Mouse (Mus musculus): ENCODE results near the gene Rdh16f1. TPM values are rescaled to one million over a fixed set of nuclear protein-coding genes. Genes with fewer than 3 reads are reported as not detected.

Gene Rdh16f1
- polyA plus RNA-seq (2012; rRNA removed), result not detected in 2 replicates

- Histone ChIP-seq H3K27ac (ENCODE audit: insufficient read depth, low read depth, low read length) (peak within 1 kb of the TSS; percentile 5; the same call in 1 of the 2 replicates), H3K27me3 (ENCODE audit: control insufficient read depth, insufficient read depth, low read length) (no peaks in the 10 kb centered on the region), H3K4me1 (ENCODE audit: control insufficient read depth, insufficient read depth, insufficient read length, low read length) (peaks cover 31% of the 10 kb centered on the region), H3K36me3 (ENCODE audit: control insufficient read depth, insufficient read depth, low read length) (no peaks in the 10 kb centered on the region), H3K4me3 (ENCODE audit: low read depth, low read length) (no peak within 1 kb of the TSS)
- WGBS, result 49% methylated on average over 9 of the region's 9 CpGs
- TF ChIP-seq POLR2A (IDR thresholded peaks at IDR 0.05; ENCODE audit: low read depth, low read length) (no peak), CTCF (IDR thresholded peaks at IDR 0.05; ENCODE audit: extremely low read depth, insufficient read length, insufficient replicate concordance, low read depth, low read length) (no peak)
Measured at GRCm38 (mm10) chr10:127759181-127760110, at the start of gene Rdh16f1, which contains the start of gene Rdh1. Rdh16f1 (plus strand) TSS chr10:127759787. Rdh1 (plus strand) TSS chr10:127759721.

DNA sequence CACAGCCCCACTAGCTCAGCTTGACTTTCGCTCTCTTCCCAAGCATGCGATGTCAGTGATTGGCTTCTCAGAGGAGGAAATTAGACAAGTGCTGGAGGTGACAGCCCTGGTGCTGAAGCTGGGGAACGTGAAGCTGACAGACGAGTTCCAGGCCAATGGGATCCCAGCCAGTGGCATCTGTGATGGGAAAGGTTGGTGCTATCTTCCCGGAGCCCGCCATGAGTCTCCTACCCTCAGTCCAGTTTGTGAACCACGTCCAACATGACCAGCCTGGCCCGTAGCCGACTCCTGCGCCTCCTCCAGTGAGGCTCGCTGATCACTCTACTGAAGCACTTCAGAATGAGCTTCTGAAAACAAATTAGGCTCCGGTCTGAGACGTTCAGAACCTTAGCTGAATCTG is 49.3 kb upstream of the Rdh16f1 start:
- Histone ChIP-seq H3K4me1 (ENCODE audit: control insufficient read depth, insufficient read depth, insufficient read length, low read length) (peaks cover 9% of the 10 kb centered on the region; the same call in 1 of the 2 replicates), H3K27ac (ENCODE audit: insufficient read depth, low read depth, low read length) (no peak overlapping the region), H3K36me3 (ENCODE audit: control insufficient read depth, insufficient read depth, low read length) (peaks cover 90% of the 10 kb centered on the region), H3K4me3 (ENCODE audit: low read depth, low read length) (no peak overlapping the region), H3K27me3 (ENCODE audit: control insufficient read depth, insufficient read depth, low read length) (no peaks in the 10 kb centered on the region)
- no peak for TF ChIP-seq POLR2A (IDR thresholded peaks at IDR 0.05; ENCODE audit: low read depth, low read length)
- TF ChIP-seq CTCF (IDR thresholded peaks at IDR 0.05; ENCODE audit: extremely low read depth, insufficient read length, insufficient replicate concordance, low read depth, low read length), result no peak
- 83% methylated on average over 13 of the region's 13 CpGs for WGBS

DNA sequence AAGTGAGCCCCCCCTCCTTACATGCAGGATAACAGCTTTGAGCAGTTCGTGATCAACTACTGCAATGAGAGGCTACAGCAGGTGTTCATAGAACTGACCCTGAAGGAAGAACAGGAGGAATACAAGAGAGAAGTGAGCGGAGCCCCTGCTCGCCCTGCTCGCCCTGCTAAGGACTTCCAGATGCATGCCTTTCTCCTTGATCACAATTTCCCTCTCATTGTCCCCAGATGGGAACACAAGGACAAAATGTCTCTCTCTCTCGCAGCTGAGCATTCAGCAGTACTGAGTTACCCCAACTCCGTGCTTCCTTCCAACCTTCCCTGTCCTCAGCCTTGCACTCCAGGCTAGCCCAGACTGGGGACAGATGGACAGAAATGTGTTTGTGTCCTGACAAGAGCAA is 46.9 kb upstream of the Rdh16f1 start:
- WGBS, result 94% methylated on average over 6 of the region's 6 CpGs
- H3K27ac ChIP-seq (ENCODE audit: insufficient read depth, low read depth, low read length), result no peak overlapping the region
- peaks cover 1% of the 10 kb centered on the region; the same call in 1 of the 2 replicates for H3K4me1 ChIP-seq (ENCODE audit: control insufficient read depth, insufficient read depth, insufficient read length, low read length)
- no peak overlapping the region for H3K4me3 ChIP-seq (ENCODE audit: low read depth, low read length)
- no peak for TF ChIP-seq POLR2A (IDR thresholded peaks at IDR 0.05; ENCODE audit: low read depth, low read length)
- no peak for TF ChIP-seq CTCF (IDR thresholded peaks at IDR 0.05; ENCODE audit: extremely low read depth, insufficient read length, insufficient replicate concordance, low read depth, low read length)
- H3K36me3 ChIP-seq (ENCODE audit: control insufficient read depth, insufficient read depth, low read length), result peaks cover 93% of the 10 kb centered on the region
- no peaks in the 10 kb centered on the region for H3K27me3 ChIP-seq (ENCODE audit: control insufficient read depth, insufficient read depth, low read length)

DNA sequence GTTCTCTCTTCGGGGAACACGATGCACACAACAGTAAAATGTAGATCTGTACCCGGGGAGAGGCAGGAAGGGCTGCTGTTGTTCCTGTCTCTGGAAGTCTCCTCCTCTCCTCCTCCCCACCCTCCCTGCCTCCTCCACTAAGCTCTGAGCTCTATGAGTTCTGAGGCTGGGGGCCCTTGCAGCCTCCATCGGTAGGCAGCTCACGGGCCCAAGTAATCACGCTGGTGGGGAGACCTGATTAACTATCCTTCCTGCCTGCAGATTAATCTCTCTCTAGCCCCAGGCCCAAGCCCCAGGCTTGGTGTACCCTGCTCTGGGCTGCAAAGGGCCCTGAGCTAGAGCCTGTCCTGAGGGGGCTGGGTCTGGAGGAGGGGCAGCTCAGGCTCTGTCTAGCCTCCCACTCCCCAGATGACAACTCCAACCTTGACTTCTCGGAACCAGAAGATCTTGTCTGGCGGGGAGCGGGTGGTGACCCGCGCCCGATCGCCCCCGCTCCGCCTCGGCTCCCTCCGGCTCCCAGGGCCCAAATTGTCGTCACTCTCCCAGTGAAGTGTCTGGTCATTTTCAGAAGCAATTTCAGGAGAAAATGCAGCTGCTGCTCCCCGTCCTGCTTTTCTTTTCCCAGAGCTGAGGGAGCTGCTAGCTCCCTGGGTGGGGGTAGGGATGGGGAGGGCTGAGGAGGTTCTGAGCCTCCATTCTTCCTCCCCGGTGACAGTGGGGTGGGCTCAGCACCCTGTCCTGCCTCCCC is 37.7 kb upstream of the Rdh16f1 start:
- WGBS, result 66% methylated on average over 20 of the region's 20 CpGs
- H3K27me3 ChIP-seq (ENCODE audit: control insufficient read depth, insufficient read depth, low read length), result no peaks in the 10 kb centered on the region
- H3K36me3 ChIP-seq (ENCODE audit: control insufficient read depth, insufficient read depth, low read length), result peaks cover 47% of the 10 kb centered on the region

DNA sequence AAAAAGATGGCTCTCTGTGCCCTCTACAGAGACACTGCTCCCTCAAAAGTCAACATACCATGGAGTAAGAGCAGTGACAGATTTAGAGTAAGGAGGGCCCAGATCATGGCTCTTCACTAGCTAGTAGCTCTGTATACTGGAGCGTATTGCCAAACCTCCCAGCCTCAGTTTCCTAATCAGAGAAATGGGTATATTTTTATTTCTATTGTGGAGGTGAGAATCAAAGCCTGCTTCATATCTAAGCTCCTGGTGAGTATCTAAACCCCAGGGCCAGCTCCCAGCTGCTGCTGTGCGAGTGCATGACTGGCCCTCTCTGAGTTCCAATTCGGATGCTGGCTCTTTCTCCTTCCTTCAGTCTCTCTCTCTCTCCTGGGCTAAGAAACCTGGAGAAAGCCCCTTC is 35.4 kb upstream of the Rdh16f1 start, which contains the start of gene Tac2:
Gene Tac2 (plus strand): TSS at position 301 of the 400 bp plus-strand sequence.
- Histone ChIP-seq H3K4me1 (ENCODE audit: control insufficient read depth, insufficient read depth, insufficient read length, low read length) (peaks cover 2% of the 10 kb centered on the region; the same call in 1 of the 2 replicates), H3K4me3 (ENCODE audit: low read depth, low read length) (no peak within 1 kb of the TSS), H3K36me3 (ENCODE audit: control insufficient read depth, insufficient read depth, low read length) (peaks cover 23% of the 10 kb centered on the region), H3K27ac (ENCODE audit: insufficient read depth, low read depth, low read length) (no peak within 1 kb of the TSS; the same call in 1 of the 2 replicates), H3K27me3 (ENCODE audit: control insufficient read depth, insufficient read depth, low read length) (no peaks in the 10 kb centered on the region)
- 95% methylated on average over 3 of the region's 3 CpGs for WGBS
- no peak for TF ChIP-seq POLR2A (IDR thresholded peaks at IDR 0.05; ENCODE audit: low read depth, low read length)
- TF ChIP-seq CTCF (IDR thresholded peaks at IDR 0.05; ENCODE audit: extremely low read depth, insufficient read length, insufficient replicate concordance, low read depth, low read length), result no peak

More for the DNA sequence above, 37.7 kb upstream of the Rdh16f1 start:
- Histone ChIP-seq H3K27ac (ENCODE audit: insufficient read depth, low read depth, low read length) (peak overlapping the region; percentile 38; the same call in 1 of the 2 replicates), H3K4me3 (ENCODE audit: low read depth, low read length) (peak overlapping the region; percentile 31), H3K4me1 (ENCODE audit: control insufficient read depth, insufficient read depth, insufficient read length, low read length) (no peaks in the 10 kb centered on the region; the same call in 1 of the 2 replicates)
- TF ChIP-seq CTCF (IDR thresholded peaks at IDR 0.05; ENCODE audit: extremely low read depth, insufficient read length, insufficient replicate concordance, low read depth, low read length), result no peak
- no peak for TF ChIP-seq POLR2A (IDR thresholded peaks at IDR 0.05; ENCODE audit: low read depth, low read length)

GRCm38 (mm10) chr10:127725136-127725535 is 34.5 kb upstream of the Rdh16f1 start:
- Histone ChIP-seq H3K27me3 (ENCODE audit: control insufficient read depth, insufficient read depth, low read length) (no peaks in the 10 kb centered on the region), H3K4me1 (ENCODE audit: control insufficient read depth, insufficient read depth, insufficient read length, low read length) (peaks cover 2% of the 10 kb centered on the region; the same call in 1 of the 2 replicates), H3K36me3 (ENCODE audit: control insufficient read depth, insufficient read depth, low read length) (peaks cover 14% of the 10 kb centered on the region), H3K4me3 (ENCODE audit: low read depth, low read length) (no peak overlapping the region), H3K27ac (ENCODE audit: insufficient read depth, low read depth, low read length) (no peak overlapping the region)
- 88% methylated on average over 4 of the region's 4 CpGs for WGBS
- no peak for TF ChIP-seq CTCF (IDR thresholded peaks at IDR 0.05; ENCODE audit: extremely low read depth, insufficient read length, insufficient replicate concordance, low read depth, low read length)
- no peak for TF ChIP-seq POLR2A (IDR thresholded peaks at IDR 0.05; ENCODE audit: low read depth, low read length)

Measured in small intestine, adult 2 months (tissue).